Mouse (Mus musculus): Measurements from ENCODE around the gene Bmp8a.

Bmp8a gene

GRCm38 (mm10) chr4:123293661-123294443, 49.2 kb downstream of the Bmp8a start:
- in situ Hi-C loops (cut with MboI; ENCODE audit: unreplicated experiment in 2 of 2): loop anchor here in 1 of 2 experiments (25.0 kb wide), 2 partner anchors 93 to 618 kb away; partner anchors contain the start of genes 4930535I16Rik, Mycbp and Rragc

- in situ Hi-C loops (cut with MboI; ENCODE audit: unreplicated experiment in 2 of 2): loop anchor here in 1 of 2 experiments (25.0 kb wide), 2 partner anchors 94 to 619 kb away; partner anchors contain the start of genes 4930535I16Rik, Mycbp and Rragc
These were observed 50.1 kb downstream of the Bmp8a start for GRCm38 (mm10) chr4:123292989-123293388.

- in situ Hi-C loops (cut with MboI; ENCODE audit: unreplicated experiment in 2 of 2): loop anchor here in 1 of 2 experiments (25.0 kb wide), 2 partner anchors 95 to 620 kb away; partner anchors contain the start of genes 4930535I16Rik, Mycbp and Rragc
These were observed 50.7 kb downstream of the Bmp8a start for GRCm38 (mm10) chr4:123292390-123292789.

- in situ Hi-C loops (cut with MboI; ENCODE audit: unreplicated experiment in 2 of 2): loop anchor here in 1 of 2 experiments (25.0 kb wide), 2 partner anchors 98 to 623 kb away; partner anchors contain the start of genes 4930535I16Rik, Mycbp and Rragc
These were observed 54.0 kb downstream of the Bmp8a start for GRCm38 (mm10) chr4:123289038-123289437.

GRCm38 (mm10) chr4:123286790-123287189, 56.3 kb downstream of the Bmp8a start:
- in situ Hi-C loops (cut with MboI; ENCODE audit: unreplicated experiment in 2 of 2): loop anchor here in 1 of 2 experiments (25.0 kb wide), 2 partner anchors 101 to 626 kb away; partner anchors contain the start of genes 4930535I16Rik, Mycbp and Rragc

- in situ Hi-C loops (cut with MboI; ENCODE audit: unreplicated experiment in 2 of 2): loop anchor here in 1 of 2 experiments (25.0 kb wide), 2 partner anchors 102 to 627 kb away; partner anchors contain the start of genes 4930535I16Rik, Mycbp and Rragc
These were observed 58.1 kb downstream of the Bmp8a start for GRCm38 (mm10) chr4:123284731-123285624.

- in situ Hi-C loops (cut with MboI; ENCODE audit: unreplicated experiment in 2 of 2): loop anchor here in 1 of 2 experiments (25.0 kb wide), 2 partner anchors 104 to 629 kb away; partner anchors contain the start of genes 4930535I16Rik, Mycbp and Rragc
These were observed 59.4 kb downstream of the Bmp8a start for GRCm38 (mm10) chr4:123283675-123284064.

- in situ Hi-C loops (cut with MboI; ENCODE audit: unreplicated experiment in 2 of 2): loop anchor here in 1 of 2 experiments (25.0 kb wide), 2 partner anchors 104 to 629 kb away; partner anchors contain the start of genes 4930535I16Rik, Mycbp and Rragc
These were observed 60.0 kb downstream of the Bmp8a start for GRCm38 (mm10) chr4:123282915-123283674.

- in situ Hi-C loops (cut with MboI; ENCODE audit: unreplicated experiment in 2 of 2): loop anchor here in 1 of 2 experiments (25.0 kb wide), 2 partner anchors 105 to 630 kb away; partner anchors contain the start of genes 4930535I16Rik, Mycbp and Rragc
These were observed 60.6 kb downstream of the Bmp8a start for GRCm38 (mm10) chr4:123282500-123282899.

- in situ Hi-C loops (cut with MboI; ENCODE audit: unreplicated experiment in 2 of 2): loop anchor here in 1 of 2 experiments (25.0 kb wide), 2 partner anchors 107 to 632 kb away; partner anchors contain the start of genes 4930535I16Rik, Mycbp and Rragc
These were observed 62.9 kb downstream of the Bmp8a start for GRCm38 (mm10) chr4:123280117-123280516.

GRCm38 (mm10) chr4:123271063-123271462, 72.0 kb downstream of the Bmp8a start:
- in situ Hi-C loops (cut with MboI; ENCODE audit: unreplicated experiment in 2 of 2): no loop called here
